Mouse (Mus musculus) hindbrain, embryonic 11.5 days (tissue): ENCODE measurements at regions not wholly inside any gene's neighbourhood (a gene's known extent, or its start where the extent isn't known, plus 50 kb on each side); places are given as distances from the start of the nearest gene placed in this dataset.

Experiments
- ATAC-seq: fragments of 200-750 bp; cut with Nextera tagmentation; 2 replicates; pipeline ENCODE4 v1.8.0; 2017; ENCODE audit warnings: mild to moderate bottlenecking, moderate TSS enrichment, moderate library complexity; ENCODE audit not compliant: low FRiP score
- DNase-seq: peaks from one replicate; pipeline ENCODE4 v3.0.0-alpha.2; 2015; ENCODE audit warnings: low spot score
- H3K27ac ChIP-seq: fragments of 300-500 bp; sonication (generic); 2 replicates; pipeline ENCODE4 v1.5.1; 2014; ENCODE audit warnings: mild to moderate bottlenecking, low read depth, low read length
- H3K27me3 ChIP-seq: fragments of 300-500 bp; sonication (generic); 2 replicates; pipeline ENCODE4 v1.6.1; 2014; ENCODE audit warnings: mild to moderate bottlenecking, low read length, moderate library complexity, mixed read lengths; ENCODE audit not compliant: control insufficient read depth, insufficient read depth
- H3K36me3 ChIP-seq: fragments of 300-500 bp; sonication (generic); 2 replicates; pipeline ENCODE4 v1.6.1; 2014; ENCODE audit warnings: mild to moderate bottlenecking, low read length, moderate library complexity, mixed read lengths; ENCODE audit not compliant: control insufficient read depth, insufficient read depth
- H3K4me1 ChIP-seq: fragments of 300-500 bp; sonication (generic); replicated peaks from 2 replicates; pipeline ENCODE4 v1.6.1; 2014; ENCODE audit warnings: low read length, mixed read lengths; ENCODE audit not compliant: control insufficient read depth, insufficient read depth
- H3K4me2 ChIP-seq: fragments of 300-500 bp; sonication (generic); replicated peaks from 2 replicates; pipeline ENCODE4 v1.6.1; 2014; ENCODE audit warnings: mild to moderate bottlenecking, low read depth, low read length
- H3K4me3 ChIP-seq: fragments of 300-500 bp; sonication (generic); 2 replicates; pipeline ENCODE4 v1.5.1; 2014; ENCODE audit warnings: low read depth, low read length
- H3K9ac ChIP-seq: fragments of 300-500 bp; sonication (generic); 2 replicates; pipeline ENCODE4 v1.6.1; 2014; ENCODE audit warnings: low read depth, low read length
- H3K9me3 ChIP-seq: fragments of 300-500 bp; sonication (generic); 2 replicates; pipeline ENCODE4 v1.6.1; 2016; ENCODE audit warnings: low read length; ENCODE audit not compliant: control insufficient read depth
- WGBS: fragments of 180-500 bp; shearing (Covaris S2); extraction: QIAGEN DNeasy Blood & Tissue Kit; methylation state at CpG from one replicate; pipeline ENCODE4 v1.1.7; 2014; 5-methylcytosine and 5-hydroxymethylcytosine counted together

GRCm38 (mm10) chr14:55338500-55338899, 116.7 kb downstream of the Dhrs2 start:
- Histone ChIP-seq H3K36me3 (no peaks in the 10 kb centered on the region), H3K4me3 (no peak overlapping the region), H3K9ac (no peak overlapping the region), H3K27me3 (no peaks in the 10 kb centered on the region), H3K4me2 (no peak overlapping the region), H3K9me3 (no peaks in the 10 kb centered on the region), H3K4me1 (no peaks in the 10 kb centered on the region), H3K27ac (no peak overlapping the region)
- no peak for ATAC-seq
- WGBS: 66% methylated on average over 7 of the region's 7 CpGs
- no peak for DNase-seq

GRCm38 (mm10) chr14:55339036-55339614, 117.3 kb downstream of the Dhrs2 start:
- Histone ChIP-seq H3K9ac (no peak overlapping the region), H3K4me3 (no peak overlapping the region), H3K27me3 (no peaks in the 10 kb centered on the region), H3K4me1 (no peaks in the 10 kb centered on the region), H3K27ac (no peak overlapping the region), H3K4me2 (no peak overlapping the region), H3K9me3 (no peaks in the 10 kb centered on the region), H3K36me3 (no peaks in the 10 kb centered on the region)
- WGBS: 65% methylated on average over 9 of the region's 9 CpGs
- ATAC-seq: no peak
- DNase-seq: no peak

DNA sequence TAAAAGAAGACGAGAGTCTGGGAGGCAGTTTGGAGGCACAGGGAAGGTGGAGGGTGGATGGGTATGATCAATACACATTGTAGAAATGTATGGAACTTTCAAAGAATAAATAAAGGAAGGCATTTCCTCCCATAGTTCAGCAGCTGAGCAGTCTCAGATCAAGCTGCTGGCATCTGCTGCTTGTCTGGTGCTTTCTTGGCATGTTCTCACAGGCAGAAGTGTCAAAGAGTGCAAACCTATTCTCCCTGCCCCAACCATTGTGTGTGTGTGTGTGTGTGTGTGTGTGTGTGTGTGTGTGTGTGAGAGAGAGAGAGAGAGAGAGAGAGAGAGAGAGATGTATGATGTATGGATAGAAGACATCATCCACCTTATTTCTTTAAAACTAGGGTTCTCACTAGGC, 121.5 kb downstream of the Dhrs2 start:
- 71% methylated on average over 1 of the region's 1 CpGs for WGBS
- H3K9me3 ChIP-seq: no peaks in the 10 kb centered on the region
- H3K4me3 ChIP-seq: no peak overlapping the region
- no peak overlapping the region for H3K27ac ChIP-seq
- no peaks in the 10 kb centered on the region for H3K4me1 ChIP-seq
- H3K9ac ChIP-seq: no peak overlapping the region
- ATAC-seq (no peak), DNase-seq (no peak)
- H3K36me3 ChIP-seq: no peaks in the 10 kb centered on the region
- H3K27me3 ChIP-seq: no peaks in the 10 kb centered on the region
- H3K4me2 ChIP-seq: no peak overlapping the region

- no peak overlapping the region for H3K27ac ChIP-seq
- no peaks in the 10 kb centered on the region for H3K27me3 ChIP-seq
- no peaks in the 10 kb centered on the region for H3K36me3 ChIP-seq
- no peaks in the 10 kb centered on the region for H3K9me3 ChIP-seq
- WGBS: 90% methylated on average over 5 of the region's 5 CpGs
- no peak overlapping the region for H3K9ac ChIP-seq
- ATAC-seq (no peak), DNase-seq (no peak)
- H3K4me1 ChIP-seq: no peaks in the 10 kb centered on the region
- H3K4me2 ChIP-seq: no peak overlapping the region
- no peak overlapping the region for H3K4me3 ChIP-seq
Observed at GRCm38 (mm10) chr14:55343914-55344313, 122.1 kb downstream of the Dhrs2 start.

- Histone ChIP-seq H3K4me2 (no peak overlapping the region), H3K4me1 (no peaks in the 10 kb centered on the region), H3K4me3 (no peak overlapping the region), H3K36me3 (no peaks in the 10 kb centered on the region), H3K27ac (no peak overlapping the region), H3K9ac (no peak overlapping the region), H3K9me3 (no peaks in the 10 kb centered on the region), H3K27me3 (no peaks in the 10 kb centered on the region)
- WGBS: 84% methylated on average over 5 of the region's 5 CpGs
- no peak for ATAC-seq
- DNase-seq: no peak
Observed at GRCm38 (mm10) chr14:55345091-55345490, 123.3 kb downstream of the Dhrs2 start.

GRCm38 (mm10) chr14:55348098-55348497, 126.3 kb downstream of the Dhrs2 start:
- H3K4me2 ChIP-seq: no peak overlapping the region
- no peaks in the 10 kb centered on the region for H3K4me1 ChIP-seq
- no peak for DNase-seq
- H3K4me3 ChIP-seq: no peak overlapping the region
- H3K27me3 ChIP-seq: no peaks in the 10 kb centered on the region
- no peak overlapping the region for H3K27ac ChIP-seq
- no peaks in the 10 kb centered on the region for H3K9me3 ChIP-seq
- no peak for ATAC-seq
- 87% methylated on average over 4 of the region's 4 CpGs for WGBS
- H3K36me3 ChIP-seq: no peaks in the 10 kb centered on the region
- H3K9ac ChIP-seq: no peak overlapping the region

GRCm38 (mm10) chr14:55357258-55357657, 121.3 kb upstream of the Dhrs4 start:
- no peaks in the 10 kb centered on the region for H3K36me3 ChIP-seq
- ATAC-seq (no peak), DNase-seq (no peak)
- H3K9me3 ChIP-seq: no peaks in the 10 kb centered on the region
- H3K9ac ChIP-seq: no peak overlapping the region
- H3K4me2 ChIP-seq: no peak overlapping the region
- WGBS: 81% methylated on average over 2 of the region's 2 CpGs
- H3K4me3 ChIP-seq: no peak overlapping the region
- H3K27ac ChIP-seq: no peak overlapping the region
- H3K4me1 ChIP-seq: no peaks in the 10 kb centered on the region
- no peaks in the 10 kb centered on the region for H3K27me3 ChIP-seq

DNA sequence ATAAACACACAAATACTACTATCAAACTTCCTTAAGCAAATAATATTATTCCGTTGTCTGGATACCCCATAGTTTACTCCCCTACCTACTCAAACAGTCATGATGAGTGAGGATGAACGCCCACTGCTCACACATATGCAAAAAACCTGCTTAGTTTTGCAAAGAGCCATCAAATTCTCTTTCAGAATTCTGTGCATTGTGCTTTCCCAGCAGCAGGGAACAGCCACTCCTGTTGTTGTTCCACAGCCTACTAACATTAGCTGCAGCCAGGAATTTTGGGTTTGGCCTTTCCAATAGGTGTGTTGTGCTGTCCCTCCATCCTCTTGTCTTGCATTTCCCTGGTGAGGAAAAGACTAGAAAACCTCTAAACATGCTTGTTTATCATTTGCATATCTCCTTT, 120.1 kb upstream of the Dhrs4 start:
- no peak overlapping the region for H3K9ac ChIP-seq
- 61% methylated on average over 2 of the region's 2 CpGs for WGBS

DNA sequence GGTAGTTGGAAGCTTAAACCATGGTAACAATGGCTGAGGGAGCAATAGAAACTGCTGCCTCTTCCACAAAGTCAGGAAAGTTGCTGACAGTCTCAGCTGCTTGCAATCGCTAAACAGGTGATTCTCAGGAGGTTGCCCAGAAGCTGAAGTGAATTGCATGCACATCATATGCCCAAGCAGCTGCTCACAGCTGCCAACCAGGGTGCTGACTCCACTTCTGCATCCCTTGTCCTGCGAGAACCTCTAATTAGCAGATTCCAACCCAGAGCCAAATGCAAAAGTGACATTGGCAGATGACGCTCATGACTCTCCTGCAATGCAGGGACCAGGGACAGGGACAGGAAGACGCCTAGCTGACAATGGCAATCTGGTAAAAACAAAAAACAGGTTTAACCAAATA, 116.2 kb upstream of the Dhrs4 start:
- WGBS: 86% methylated on average over 4 of the region's 4 CpGs
- Histone ChIP-seq H3K9me3 (no peaks in the 10 kb centered on the region), H3K9ac (no peak overlapping the region), H3K4me2 (no peak overlapping the region), H3K4me1 (no peaks in the 10 kb centered on the region), H3K4me3 (no peak overlapping the region), H3K36me3 (no peaks in the 10 kb centered on the region), H3K27me3 (no peaks in the 10 kb centered on the region), H3K27ac (no peak overlapping the region)
- DNase-seq: no peak
- no peak for ATAC-seq

More for the DNA sequence above, 120.1 kb upstream of the Dhrs4 start:
- Histone ChIP-seq H3K27me3 (no peaks in the 10 kb centered on the region), H3K4me1 (no peaks in the 10 kb centered on the region), H3K27ac (no peak overlapping the region), H3K9me3 (no peaks in the 10 kb centered on the region), H3K36me3 (no peaks in the 10 kb centered on the region), H3K4me2 (no peak overlapping the region), H3K4me3 (no peak overlapping the region)
- ATAC-seq: no peak
- no peak for DNase-seq
